Mouse (Mus musculus) CD8-positive naive resting alpha-beta T cell, adult 2 months (primary cell): Measurements from ENCODE around the gene Ocrl.

Source experiments
- DNase-seq, 2 experiments: peaks; one replicate each; pipeline ENCODE4 v3.0.0; 2022; ENCODE audit warnings: low read depth in 2 of 2, low spot score in 2 of 2

Gene Ocrl

GRCm38 (mm10) chrX:47912306-47912792 is at the start of gene Ocrl:
TSS of gene Ocrl (plus strand) at chrX:47912387.
- DNase-seq: peak; percentile 42 to 58

- no peak for DNase-seq
These were observed 32.1 kb upstream of the Ocrl start for GRCm38 (mm10) chrX:47880052-47880451.

- no peak for DNase-seq
These were observed 29.4 kb upstream of the Ocrl start for GRCm38 (mm10) chrX:47882813-47883212.

GRCm38 (mm10) chrX:47887401-47887800 is 24.8 kb upstream of the Ocrl start:
- DNase-seq: no peak

- no peak for DNase-seq
These were observed 20.8 kb upstream of the Ocrl start for GRCm38 (mm10) chrX:47891243-47891906.

- DNase-seq: no peak
These were observed 20.2 kb upstream of the Ocrl start for GRCm38 (mm10) chrX:47891907-47892430.

GRCm38 (mm10) chrX:47892431-47893024 is 19.7 kb upstream of the Ocrl start, which contains the start of gene Smarca1:
TSS of gene Smarca1 (minus strand) at chrX:47892974.
- DNase-seq: no peak

- no peak for DNase-seq
These were observed 836 bp downstream of the Ocrl start for GRCm38 (mm10) chrX:47912904-47913542.

GRCm38 (mm10) chrX:47913543-47913938 is 1.4 kb downstream of the Ocrl start:
- DNase-seq: no peak

- no peak for DNase-seq
These were observed 4.6 kb downstream of the Ocrl start for GRCm38 (mm10) chrX:47916831-47917230.

- no peak for DNase-seq
These were observed 8.4 kb downstream of the Ocrl start for GRCm38 (mm10) chrX:47920541-47920940.

GRCm38 (mm10) chrX:47927981-47928380 is 15.8 kb downstream of the Ocrl start:
- DNase-seq: no peak

GRCm38 (mm10) chrX:47930449-47930848 is 18.3 kb downstream of the Ocrl start:
- no peak for DNase-seq

GRCm38 (mm10) chrX:47934352-47934751 is 22.2 kb downstream of the Ocrl start:
- DNase-seq: no peak

- no peak for DNase-seq
These were observed 24.7 kb downstream of the Ocrl start for GRCm38 (mm10) chrX:47936885-47937284.

- DNase-seq: no peak
These were observed 25.6 kb downstream of the Ocrl start for GRCm38 (mm10) chrX:47937740-47938139.

- DNase-seq: no peak
These were observed 37.5 kb downstream of the Ocrl start for GRCm38 (mm10) chrX:47949729-47950128.

GRCm38 (mm10) chrX:47962579-47962978 is 50.4 kb downstream of the Ocrl start:
- no peak for DNase-seq

- no peak for DNase-seq
These were observed 58.2 kb downstream of the Ocrl start for GRCm38 (mm10) chrX:47970371-47970770.

- no peak for DNase-seq
These were observed 58.7 kb downstream of the Ocrl start for GRCm38 (mm10) chrX:47970864-47971263.

GRCm38 (mm10) chrX:47971366-47972128 is 59.4 kb downstream of the Ocrl start:
- DNase-seq: no peak
